Mouse (Mus musculus) brain, embryonic 14.5 days (tissue): ENCODE data around the gene Pvr.

Source experiments
- CTCF ChIP-seq: fragments of 200-500 bp; IDR thresholded peaks from 2 replicates; pipeline ENCODE4 v1.5.1; 2012; ENCODE audit warnings: inconsistent platforms, mild to moderate bottlenecking, moderate library complexity, borderline replicate concordance; ENCODE audit not compliant: insufficient read depth, insufficient read length; ENCODE audit errors: extremely low read depth
- POLR2A ChIP-seq: fragments of 200-500 bp; IDR thresholded peaks from 2 replicates; pipeline ENCODE4 v1.6.1; 2012; ENCODE audit warnings: mild to moderate bottlenecking, inconsistent platforms, borderline replicate concordance; ENCODE audit not compliant: poor library complexity, insufficient read depth, insufficient read length, severe bottlenecking; ENCODE audit errors: extremely low read depth

GRCm38 (mm10) chr7:19923354-19923753, 2.4 kb upstream of the Pvr start:
- TF ChIP-seq POLR2A (no peak), CTCF (no peak)
